Mouse (Mus musculus) testis, adult 2 months (tissue): Measurements from ENCODE around the gene Fzd5.

Experiments
- CTCF ChIP-seq: fragments of 200-500 bp; IDR thresholded peaks from 2 replicates; pipeline ENCODE4 v1.5.1; 2012; ENCODE audit warnings: low read depth, mild to moderate bottlenecking, inconsistent platforms, low read length, moderate library complexity; ENCODE audit not compliant: control insufficient read depth, insufficient read depth, insufficient replicate concordance
- POLR2A ChIP-seq: fragments of 200-500 bp; IDR thresholded peaks from 2 replicates; pipeline ENCODE4 v1.6.1; 2012; ENCODE audit warnings: low read depth, mild to moderate bottlenecking, inconsistent platforms, low read length, moderate library complexity; ENCODE audit not compliant: control insufficient read depth

DNA sequence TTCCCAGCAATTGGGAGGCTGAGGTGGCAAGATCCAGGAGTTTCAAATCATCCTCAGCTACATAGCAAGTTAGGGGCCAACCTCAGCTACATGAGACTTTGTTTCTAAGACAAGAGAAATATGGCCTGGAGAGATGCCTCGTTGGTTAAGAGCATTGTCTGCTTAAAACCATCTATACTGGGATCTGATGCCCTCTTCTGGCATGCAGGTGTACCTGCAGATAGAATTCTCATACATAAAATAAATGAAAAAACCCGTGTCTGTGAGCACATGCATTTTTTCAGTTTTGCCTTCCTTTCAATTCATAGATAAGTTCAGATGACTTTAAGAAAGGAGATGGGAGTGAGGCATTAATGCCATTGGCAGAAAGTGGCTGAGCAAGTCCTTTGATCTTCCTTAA is 27.7 kb downstream of the Fzd5 start:
- TF ChIP-seq CTCF (no peak), POLR2A (no peak)
